In genomic region chr19:45180447-45180846, GRCm38 (mm10) we compare ENCODE assay signal across 33 mouse cellular contexts. TPM values are rescaled to one million over a fixed set of nuclear protein-coding genes. Genes with fewer than 3 reads are reported as not detected.
"Had no signal": no experiment of that assay in that cellular context is flagged by ENCODE, and none has a peak within 500 bp of the region (broad histone marks: within the 10 kb centered on the region; RNA-seq: fewer than 3 reads in every experiment).

No protein-coding gene starts in this region.

- ATAC-seq: forebrain, embryonic 13.5 days; forebrain, embryonic 14.5 days; forebrain, embryonic 15.5 days; forebrain, embryonic 16.5 days; forebrain, postnatal 0 days had no signal

- H3K36me3 ChIP-seq: embryonic facial prominence, embryonic 10.5 days; embryonic facial prominence, embryonic 12.5 days; embryonic facial prominence, embryonic 13.5 days; embryonic facial prominence, embryonic 15.5 days; forebrain, embryonic 10.5 days; forebrain, embryonic 12.5 days; forebrain, embryonic 15.5 days had no signal

- H3K27ac ChIP-seq: embryonic facial prominence, embryonic 10.5 days; embryonic facial prominence, embryonic 12.5 days; embryonic facial prominence, embryonic 13.5 days; embryonic facial prominence, embryonic 15.5 days; forebrain, embryonic 10.5 days; forebrain, embryonic 12.5 days; forebrain, embryonic 13.5 days; forebrain, embryonic 15.5 days; gastrocnemius, adult 2 months; heart, adult 2 months had no signal

- H3K9me3 ChIP-seq: embryonic facial prominence, embryonic 10.5 days; embryonic facial prominence, embryonic 12.5 days; embryonic facial prominence, embryonic 13.5 days; embryonic facial prominence, embryonic 15.5 days; forebrain, embryonic 10.5 days; forebrain, embryonic 12.5 days; forebrain, embryonic 13.5 days; forebrain, embryonic 15.5 days had no signal

- H3K4me1 ChIP-seq: embryonic facial prominence, embryonic 12.5 days had no signal

- DNase-seq: cerebellum, adult 9-10 months; cerebellum, adult 9-11 months; cerebellum, postnatal 10 days; cerebellum, postnatal 14 days; cerebellum, postnatal 25 days; cerebellum, postnatal 36 days; embryo, embryonic 11 days; forebrain, postnatal 0 days; gastrocnemius, adult 2 months; gastrocnemius, postnatal 10 days; gastrocnemius, postnatal 14 days; gastrocnemius, postnatal 25 days; gastrocnemius, postnatal 36 days; heart, adult 18-20 months; heart, adult 2 months had no signal

- H3K4me2 ChIP-seq: embryonic facial prominence, embryonic 12.5 days; embryonic facial prominence, embryonic 13.5 days; embryonic facial prominence, embryonic 15.5 days; forebrain, embryonic 12.5 days; forebrain, embryonic 13.5 days; forebrain, embryonic 15.5 days had no signal

- H3K27me3 ChIP-seq: embryonic facial prominence, embryonic 12.5 days had no signal

- H3K9ac ChIP-seq: embryonic facial prominence, embryonic 12.5 days; embryonic facial prominence, embryonic 13.5 days; embryonic facial prominence, embryonic 15.5 days; forebrain, embryonic 12.5 days; forebrain, embryonic 13.5 days; forebrain, embryonic 15.5 days; forebrain, postnatal 0 days had no signal

- H3K4me3 ChIP-seq: embryonic facial prominence, embryonic 10.5 days; embryonic facial prominence, embryonic 12.5 days; embryonic facial prominence, embryonic 13.5 days; embryonic facial prominence, embryonic 15.5 days; erythroblast, embryonic 14.5 days; forebrain, embryonic 10.5 days; forebrain, embryonic 12.5 days; forebrain, embryonic 13.5 days; forebrain, embryonic 15.5 days; gastrocnemius, adult 2 months; heart, adult 2 months had no signal

RNA-seq across cellular contexts. Expression of gene Tlx1, which starts 30.0 kb away (rescaled TPM):
- total RNA-seq: common myeloid progenitor, adult 5-6 weeks; forebrain, postnatal 0 days; gastrocnemius, adult 18-20 months; gastrocnemius, adult 2 months; gastrocnemius, adult 8-10 months; gastrocnemius, postnatal 14 days; gastrocnemius, postnatal 25 days; gastrocnemius, postnatal 36 days; granulocyte monocyte progenitor cell, adult 5-6 weeks; heart, adult 18-20 months had no signal
- polyA plus RNA-seq: cortical plate, adult 2 months; erythroblast, embryonic 14.5 days; forebrain, embryonic 10.5 days; forebrain, embryonic 11.5 days; forebrain, embryonic 14.5 days; forebrain, embryonic 15.5 days; forebrain, embryonic 16.5 days; forebrain, postnatal 0 days; frontal cortex, adult 2 months had no signal

RNA-seq across cellular contexts. Expression of gene Lbx1, which starts 55.2 kb away (rescaled TPM):
- total RNA-seq: common myeloid progenitor, adult 5-6 weeks; forebrain, postnatal 0 days; granulocyte monocyte progenitor cell, adult 5-6 weeks had no signal
- polyA plus RNA-seq: cortical plate, adult 2 months; erythroblast, embryonic 14.5 days; forebrain, embryonic 10.5 days; forebrain, embryonic 11.5 days; forebrain, embryonic 12.5 days; forebrain, embryonic 13.5 days; forebrain, embryonic 14.5 days; forebrain, embryonic 15.5 days; forebrain, embryonic 16.5 days; forebrain, postnatal 0 days; frontal cortex, adult 2 months; heart, adult 2 months had no signal
